In genomic region chr6:16359881-16360711, GRCm38 (mm10) we compare ENCODE assay signal across 7 mouse cellular contexts.
DNase-seq lines count a peak whose midpoint lies in the region; ATAC-seq and TF ChIP-seq lines count a peak whose summit lies in the region.
"Not testable (repeated sequence)": the region's sequence is repeated elsewhere in the genome, so short reads cannot be mapped to it uniquely, and the experiment has no call there.

No protein-coding gene starts in this region.

- not testable (repeated sequence) for H3K27me3 ChIP-seq in embryonic facial prominence, embryonic 13.5 days; heart, embryonic 12.5 days (replicated peaks); hindbrain, postnatal 0 days (ENCODE audit: insufficient read depth, low read length); limb, embryonic 12.5 days; lung, postnatal 0 days (replicated peaks; ENCODE audit: insufficient read depth, low read length); neural tube, embryonic 14.5 days (ENCODE audit: control insufficient read depth, insufficient read depth, low read length)

- H3K4me2 ChIP-seq in embryonic facial prominence, embryonic 13.5 days; heart, embryonic 12.5 days; limb, embryonic 12.5 days; lung, postnatal 0 days (replicated peaks; ENCODE audit: low read depth, low read length): not testable (repeated sequence)
- peak overlapping the region; percentile 40; the same call in 1 of the 2 replicates for H3K4me2 ChIP-seq in hindbrain, postnatal 0 days (ENCODE audit: low read depth, low read length)
- H3K4me2 ChIP-seq in neural tube, embryonic 14.5 days (ENCODE audit: low read depth, low read length) = peak overlapping the region; percentile 22; the same call in 1 of the 2 replicates

- ATAC-seq in embryonic facial prominence, embryonic 13.5 days (ENCODE audit: insufficient number of reproducible peaks, insufficient read depth, low FRiP score, low TSS enrichment, low read depth) = 0 out of 2 replicates have a peak, but pooled peaks have one; percentile 10
- not testable (repeated sequence) for ATAC-seq in heart, embryonic 12.5 days (ENCODE audit: insufficient number of reproducible peaks, low FRiP score)
- peak; percentile 84 for ATAC-seq in hindbrain, postnatal 0 days
- 0 out of 2 replicates have a peak, but pooled peaks have one; percentile 59 for ATAC-seq in limb, embryonic 12.5 days (ENCODE audit: insufficient number of reproducible peaks, insufficient read depth, low FRiP score, low TSS enrichment, low read depth)
- peak; percentile 56 for ATAC-seq in lung, postnatal 0 days
- peak; percentile 92 for ATAC-seq in neural tube, embryonic 14.5 days (ENCODE audit: low read depth)

- TF ChIP-seq CTCF in brain, embryonic 14.5 days (IDR thresholded peaks at IDR 0.05; ENCODE audit: borderline replicate concordance, extremely low read depth, insufficient read depth, insufficient read length); hindbrain, postnatal 0 days (IDR thresholded peaks at IDR 0.05; ENCODE audit: low read depth): not testable (repeated sequence)
- TF ChIP-seq CTCF in lung, postnatal 0 days (IDR thresholded peaks at IDR 0.05) = 0 out of 2 replicates have a peak, but pooled peaks have one; percentile 6

- H3K36me3 ChIP-seq in embryonic facial prominence, embryonic 13.5 days; heart, embryonic 12.5 days; hindbrain, postnatal 0 days (ENCODE audit: insufficient read depth, low read length); limb, embryonic 12.5 days; lung, postnatal 0 days (ENCODE audit: insufficient read depth, low read length); neural tube, embryonic 14.5 days (ENCODE audit: control insufficient read depth, insufficient read depth, low read length): not testable (repeated sequence)

- not testable (repeated sequence) for H3K4me1 ChIP-seq in embryonic facial prominence, embryonic 13.5 days; heart, embryonic 12.5 days (replicated peaks); hindbrain, postnatal 0 days (ENCODE audit: insufficient read depth, low read length); limb, embryonic 12.5 days (replicated peaks); lung, postnatal 0 days (ENCODE audit: insufficient read depth, low read depth, low read length); neural tube, embryonic 14.5 days (ENCODE audit: control insufficient read depth, insufficient read depth, low read length)

- 58% methylated on average over 25 of the region's 25 CpGs for WGBS in embryonic facial prominence, embryonic 13.5 days
- 45% methylated on average over 25 of the region's 25 CpGs for WGBS in heart, embryonic 12.5 days
- 47% methylated on average over 9 of the region's 25 CpGs for WGBS in hindbrain, postnatal 0 days
- 56% methylated on average over 20 of the region's 25 CpGs for WGBS in limb, embryonic 12.5 days
- WGBS in lung, postnatal 0 days = 28% methylated on average over 4 of the region's 25 CpGs
- 63% methylated on average over 9 of the region's 25 CpGs for WGBS in neural tube, embryonic 14.5 days

- TF ChIP-seq EP300 in lung, postnatal 0 days (IDR thresholded peaks at IDR 0.05) = not testable (repeated sequence)

- DNase-seq in brain, embryonic 14.5 days (ENCODE audit: low read depth) = peak; percentile 67
- not testable (repeated sequence) for DNase-seq in hindbrain, postnatal 0 days (ENCODE audit: low spot score)
- peak; percentile 38 for DNase-seq in lung, postnatal 0 days (ENCODE audit: low spot score)

- not testable (repeated sequence) for H3K9me3 ChIP-seq in embryonic facial prominence, embryonic 13.5 days; heart, embryonic 12.5 days (replicated peaks); hindbrain, postnatal 0 days (ENCODE audit: low read length); limb, embryonic 12.5 days; lung, postnatal 0 days (ENCODE audit: low read length); neural tube, embryonic 14.5 days (ENCODE audit: control insufficient read depth, low read length)

- H3K9ac ChIP-seq in embryonic facial prominence, embryonic 13.5 days; heart, embryonic 12.5 days; hindbrain, postnatal 0 days (replicated peaks; ENCODE audit: low read length); limb, embryonic 12.5 days (replicated peaks); lung, postnatal 0 days (replicated peaks; ENCODE audit: low read depth); neural tube, embryonic 14.5 days (replicated peaks; ENCODE audit: low read depth, low read length): not testable (repeated sequence)

- H3K4me3 ChIP-seq in embryonic facial prominence, embryonic 13.5 days; neural tube, embryonic 14.5 days (ENCODE audit: low read depth, low read length): not testable (repeated sequence)
- H3K4me3 ChIP-seq in heart, embryonic 12.5 days = peak overlapping the region; percentile 44
- peak overlapping the region; percentile 22 for H3K4me3 ChIP-seq in hindbrain, postnatal 0 days (ENCODE audit: low read length)
- peak overlapping the region; percentile 35 for H3K4me3 ChIP-seq in limb, embryonic 12.5 days (replicated peaks)
- H3K4me3 ChIP-seq in lung, postnatal 0 days (ENCODE audit: low read depth, low read length) = 0 out of 2 replicates have a peak overlapping the region, but pooled peaks have one; percentile 15

- not testable (repeated sequence) for TF ChIP-seq POLR2A in brain, embryonic 14.5 days (IDR thresholded peaks at IDR 0.05; ENCODE audit: borderline replicate concordance, extremely low read depth, insufficient read depth, insufficient read length, poor library complexity, severe bottlenecking)

- not testable (repeated sequence) for H3K27ac ChIP-seq in embryonic facial prominence, embryonic 13.5 days; heart, embryonic 12.5 days (ENCODE audit: poor library complexity, severe bottlenecking); hindbrain, postnatal 0 days; limb, embryonic 12.5 days; lung, postnatal 0 days (ENCODE audit: low read length); neural tube, embryonic 14.5 days (ENCODE audit: low read depth, low read length)
